Mouse (Mus musculus) heart, postnatal 0 days (tissue): ENCODE measurements around the gene Zbtb38. TPM values are rescaled to one million over a fixed set of nuclear protein-coding genes. Genes with fewer than 3 reads are reported as not detected.

ENCODE experiments used
- ATAC-seq: fragments of 200-750 bp; cut with Nextera tagmentation; 2 replicates; pipeline ENCODE4 v1.8.0; 2017; ENCODE audit warnings: low read depth, moderate number of reproducible peaks, moderate library complexity; ENCODE audit not compliant: insufficient read depth
- DNase-seq: peaks from one replicate; pipeline ENCODE4 v3.0.0-alpha.2; 2016; ENCODE audit warnings: low spot score
- H3K27ac ChIP-seq: fragments of 300-500 bp; sonication (generic); 2 replicates; pipeline ENCODE4 v1.5.1; 2014; ENCODE audit warnings: low read depth, mild to moderate bottlenecking
- H3K27me3 ChIP-seq: fragments of 300-500 bp; sonication (generic); 2 replicates; pipeline ENCODE4 v1.6.1; 2014; ENCODE audit warnings: low read length, mixed read lengths; ENCODE audit not compliant: control insufficient read depth, insufficient read depth
- H3K36me3 ChIP-seq: fragments of 300-500 bp; sonication (generic); replicated peaks from 2 replicates; pipeline ENCODE4 v1.6.1; 2014; ENCODE audit warnings: low read length, mixed read lengths; ENCODE audit not compliant: control insufficient read depth, insufficient read depth
- H3K4me1 ChIP-seq: fragments of 300-500 bp; sonication (generic); 2 replicates; pipeline ENCODE4 v1.6.1; 2014; ENCODE audit warnings: antibody characterized with exemption; ENCODE audit not compliant: control insufficient read depth, insufficient read depth
- H3K4me2 ChIP-seq: fragments of 300-500 bp; sonication (generic); 2 replicates; pipeline ENCODE4 v1.6.1; 2014; ENCODE audit warnings: low read depth, mild to moderate bottlenecking, low read length, moderate library complexity
- H3K4me3 ChIP-seq: fragments of 300-500 bp; sonication (generic); 2 replicates; pipeline ENCODE4 v1.5.1; 2014; ENCODE audit warnings: low read depth, low read length
- H3K9ac ChIP-seq: fragments of 300-500 bp; sonication (generic); replicated peaks from 2 replicates; pipeline ENCODE4 v1.6.1; 2014; ENCODE audit warnings: low read depth, low read length, mixed read lengths
- H3K9me3 ChIP-seq: fragments of 300-500 bp; sonication (generic); replicated peaks from 2 replicates; pipeline ENCODE4 v1.6.1; 2016; ENCODE audit warnings: low read length; ENCODE audit not compliant: control insufficient read depth
- CTCF ChIP-seq: IDR thresholded peaks from 2 replicates; pipeline ENCODE4 v1.5.1; 2016; ENCODE audit warnings: antibody characterized with exemption, control low read depth, low read depth
- EP300 ChIP-seq: IDR thresholded peaks from 2 replicates; pipeline ENCODE4 v1.6.1; 2016; ENCODE audit warnings: antibody characterized with exemption, low read depth
- WGBS: fragments of 180-500 bp; shearing (Covaris S2); extraction: QIAGEN DNeasy Blood & Tissue Kit; methylation state at CpG from one replicate; pipeline ENCODE4 v1.1.7; 2014; 5-methylcytosine and 5-hydroxymethylcytosine counted together
- polyA plus RNA-seq: library from polyadenylated mRNA; unstranded; fragments of >200 nt; fragmentation: Nextera tagmentation; extraction: Ambion mirVana; gene quantifications from 2 replicates; pipeline ENCODE4 v1.2.1, GENCODE M21; 2015
- total RNA-seq: library from RNA; depleted of rRNA; stranded (reverse); fragments of >200 nt; gene quantifications from 2 replicates; pipeline ENCODE4 v1.2.3, GENCODE M21; 2014; ENCODE audit warnings: low replicate concordance; rRNA removed

Gene Zbtb38
- total and polyA plus RNA-seq, 2 experiments from 2014 or later, result 28.7 to 44.5 TPM

DNA sequence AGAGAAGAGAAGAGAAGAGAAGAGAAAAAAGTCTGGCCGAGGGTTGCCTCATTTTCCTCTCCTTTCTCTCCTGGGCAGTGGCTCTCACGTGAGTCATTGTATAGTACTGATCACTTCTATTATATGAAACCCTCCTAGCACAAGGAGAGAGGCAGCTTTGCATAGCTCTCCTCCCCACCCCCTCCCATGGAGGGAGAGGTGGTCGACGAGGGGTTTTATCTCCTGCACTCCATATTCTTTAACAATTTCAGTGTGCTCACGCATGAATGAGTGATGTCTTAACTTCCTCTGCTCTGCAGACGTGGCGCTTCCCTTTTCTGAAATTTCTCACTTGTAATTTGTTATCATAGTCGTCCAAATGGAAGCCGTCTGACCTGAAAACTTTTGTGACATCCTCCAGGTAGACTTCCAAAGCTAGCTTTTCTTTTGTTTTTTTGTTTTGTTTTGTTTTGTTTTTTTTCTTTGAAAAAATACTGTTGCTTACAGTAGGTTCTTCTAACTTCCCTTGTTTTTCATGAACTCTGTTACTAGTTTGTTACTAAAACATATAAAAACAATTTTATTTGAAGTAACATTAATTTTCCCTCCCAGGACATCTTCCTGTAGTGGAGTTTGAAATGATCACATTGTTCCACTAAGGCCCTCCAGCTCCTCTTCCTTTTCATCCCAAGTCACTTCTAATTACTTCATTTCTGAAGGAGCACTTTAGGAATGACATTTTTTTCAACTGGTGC, 116.0 kb downstream of the Zbtb38 start:
- no peaks in the 10 kb centered on the region for H3K36me3 ChIP-seq
- 0 out of 2 replicates have a peak, but pooled peaks cover 4% of the 10 kb centered on the region for H3K27me3 ChIP-seq
- H3K4me3 ChIP-seq, result no peak overlapping the region
- H3K4me1 ChIP-seq, result no peaks in the 10 kb centered on the region
- WGBS, result 51% methylated on average over 9 of the region's 9 CpGs
- no peak overlapping the region for H3K27ac ChIP-seq
- TF ChIP-seq EP300, result no peak
- H3K9ac ChIP-seq, result no peak overlapping the region
- DNase-seq (no peak), ATAC-seq (no peak)
- no peaks in the 10 kb centered on the region for H3K9me3 ChIP-seq
- H3K4me2 ChIP-seq, result no peak overlapping the region

DNA sequence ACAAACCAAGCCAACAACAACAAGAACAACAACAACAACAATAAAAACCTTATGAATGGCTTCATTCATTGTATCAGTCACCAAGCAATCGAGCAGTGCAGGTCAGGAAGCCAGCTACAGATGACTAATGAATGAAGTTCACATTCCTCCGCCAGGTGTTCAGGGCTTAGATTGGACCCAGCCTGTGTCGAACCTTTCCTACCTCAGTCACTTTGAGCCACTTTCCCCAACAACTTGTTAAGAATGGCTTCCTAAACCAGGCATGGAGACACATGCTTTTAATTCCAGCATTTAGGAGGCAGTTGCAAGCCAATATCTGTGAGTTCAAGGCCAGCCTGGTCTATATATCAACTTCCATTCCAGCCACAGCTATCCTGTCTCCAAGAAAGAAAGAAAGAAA, 116.7 kb downstream of the Zbtb38 start:
- Histone ChIP-seq H3K4me1 (no peaks in the 10 kb centered on the region), H3K9ac (no peak overlapping the region), H3K9me3 (no peaks in the 10 kb centered on the region), H3K36me3 (no peaks in the 10 kb centered on the region), H3K4me2 (no peak overlapping the region), H3K27ac (no peak overlapping the region), H3K27me3 (0 out of 2 replicates have a peak, but pooled peaks cover 4% of the 10 kb centered on the region), H3K4me3 (no peak overlapping the region)
- no peak for ATAC-seq
- WGBS, result 68% methylated on average over 3 of the region's 3 CpGs
- no peak for DNase-seq
- no peak for TF ChIP-seq CTCF
- TF ChIP-seq EP300, result no peak

DNA sequence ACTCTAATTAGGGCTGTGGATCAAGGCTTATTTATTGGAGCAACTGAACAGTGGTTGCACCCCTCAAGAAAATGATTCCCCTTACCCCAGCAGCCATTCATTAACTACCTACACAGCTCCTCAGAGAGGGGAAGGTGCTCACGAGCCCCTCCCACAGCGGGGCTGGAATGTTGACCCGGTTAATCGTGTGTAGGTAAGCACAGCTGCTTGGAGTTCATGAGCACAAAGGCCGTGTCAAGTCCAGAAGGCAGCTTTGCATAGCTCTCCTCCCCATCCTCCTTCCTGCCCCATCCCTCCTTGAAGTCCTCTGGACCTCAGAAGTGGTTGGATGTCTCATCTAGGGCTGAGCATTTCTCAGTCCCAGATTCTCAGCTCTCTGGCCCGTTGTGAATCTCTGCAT, 117.5 kb downstream of the Zbtb38 start:
- Histone ChIP-seq H3K27ac (no peak overlapping the region), H3K9me3 (no peaks in the 10 kb centered on the region), H3K36me3 (no peaks in the 10 kb centered on the region), H3K4me2 (no peak overlapping the region), H3K27me3 (0 out of 2 replicates have a peak, but pooled peaks cover 4% of the 10 kb centered on the region), H3K4me3 (no peak overlapping the region), H3K4me1 (no peaks in the 10 kb centered on the region), H3K9ac (no peak overlapping the region)
- ATAC-seq, result no peak
- no peak for DNase-seq
- 58% methylated on average over 6 of the region's 6 CpGs for WGBS
- no peak for TF ChIP-seq EP300
- no peak for TF ChIP-seq CTCF

DNA sequence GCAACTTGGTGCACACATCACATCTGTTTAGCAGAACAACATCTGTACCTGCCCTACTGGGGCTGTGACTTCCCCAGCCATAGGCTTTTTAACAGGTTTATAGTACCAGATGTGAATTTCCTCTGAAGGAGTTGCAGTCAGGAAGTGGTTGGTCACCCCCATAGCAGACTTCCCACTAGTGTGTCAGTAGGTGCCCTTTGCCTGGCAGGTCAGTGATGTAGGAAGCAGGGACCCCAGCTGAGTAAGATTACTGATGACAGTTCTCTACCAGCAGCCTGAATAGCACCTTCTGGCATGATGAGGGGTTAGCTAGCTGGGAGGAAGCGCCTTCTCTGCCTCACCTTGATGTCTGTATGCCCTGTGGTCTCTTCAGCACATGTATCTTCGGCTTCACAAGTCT, 118.9 kb downstream of the Zbtb38 start:
- Histone ChIP-seq H3K9me3 (no peaks in the 10 kb centered on the region), H3K4me2 (no peak overlapping the region), H3K4me3 (no peak overlapping the region), H3K9ac (no peak overlapping the region), H3K27ac (no peak overlapping the region), H3K4me1 (no peaks in the 10 kb centered on the region), H3K36me3 (no peaks in the 10 kb centered on the region), H3K27me3 (0 out of 2 replicates have a peak, but pooled peaks cover 4% of the 10 kb centered on the region)
- ATAC-seq, result no peak
- TF ChIP-seq CTCF (no peak), EP300 (no peak)
- DNase-seq, result no peak
- WGBS, result 75% methylated on average over 2 of the region's 2 CpGs

Other genes with a start within 250 kb of the Zbtb38 start
- gene Gm28729, start 227.6 kb downstream of the Zbtb38 start, total RNA-seq, result not detected in 2 replicates
- gene Gm28729, start 227.6 kb downstream of the Zbtb38 start, polyA plus RNA-seq, result 0.07 TPM in 1 of 2 replicates, not detected in the other
- gene Rasa2, start 121.2 kb downstream of the Zbtb38 start, total RNA-seq, result 4.6 and 38.9 TPM in 2 replicates
- 6.9 and 8.0 TPM in 2 replicates for gene Rasa2, start 121.2 kb downstream of the Zbtb38 start, polyA plus RNA-seq
- gene Pxylp1, start 139.8 kb upstream of the Zbtb38 start, total RNA-seq, result 27.3 and 89.9 TPM in 2 replicates
- gene Pxylp1, start 139.8 kb upstream of the Zbtb38 start, polyA plus RNA-seq, result 12.8 and 14.4 TPM in 2 replicates